Mouse (Mus musculus): Measurements from ENCODE around the gene Tbc1d10c. TPM values are rescaled to one million over a fixed set of nuclear protein-coding genes. Genes with fewer than 3 reads are reported as not detected.

The Tbc1d10c gene
- polyA plus RNA-seq, 1 experiment: 23.0 TPM

Other genes with a start within 250 kb of the Tbc1d10c start
- 0.16 and 0.95 TPM in 2 replicates for gene Aldh3b3, start 232.6 kb downstream of the Tbc1d10c start, polyA plus RNA-seq (2012; rRNA removed)
- gene Aldh3b2, start 219.0 kb downstream of the Tbc1d10c start, polyA plus RNA-seq (2012; rRNA removed): 1.3 and 2.0 TPM in 2 replicates
- gene Acy3, start 204.7 kb downstream of the Tbc1d10c start, polyA plus RNA-seq (2012; rRNA removed): 42.5 and 88.2 TPM in 2 replicates
- not detected in 2 replicates for gene Tbx10, start 198.5 kb downstream of the Tbc1d10c start, polyA plus RNA-seq (2012; rRNA removed)
- 7.7 and 10.5 TPM in 2 replicates for gene Nudt8, start 190.7 kb downstream of the Tbc1d10c start, polyA plus RNA-seq (2012; rRNA removed)
- gene Gm49405, start 190.7 kb downstream of the Tbc1d10c start, polyA plus RNA-seq (2012; rRNA removed): 1.0 and 2.2 TPM in 2 replicates
- gene Doc2g, start 188.0 kb downstream of the Tbc1d10c start, polyA plus RNA-seq (2012; rRNA removed): 6.8 and 7.3 TPM in 2 replicates
- gene Ndufv1, start 178.5 kb downstream of the Tbc1d10c start, polyA plus RNA-seq (2012; rRNA removed): 152 and 205 TPM in 2 replicates
- gene Gstp1, start 153.3 kb downstream of the Tbc1d10c start, polyA plus RNA-seq (2012; rRNA removed): 910 and 1,226 TPM in 2 replicates
- gene Gstp2, start 145.3 kb downstream of the Tbc1d10c start, polyA plus RNA-seq (2012; rRNA removed): 188 and 228 TPM in 2 replicates
- 19.4 and 21.9 TPM in 2 replicates for gene Gstp3, start 131.7 kb downstream of the Tbc1d10c start, polyA plus RNA-seq (2012; rRNA removed)
- not detected in 2 replicates for gene Cabp2, start 109.7 kb downstream of the Tbc1d10c start, polyA plus RNA-seq (2012; rRNA removed)
- 319 and 372 TPM in 2 replicates for gene Cdk2ap2, start 94.1 kb downstream of the Tbc1d10c start, polyA plus RNA-seq (2012; rRNA removed)
- 114 and 145 TPM in 2 replicates for gene Pitpnm1, start 91.3 kb downstream of the Tbc1d10c start, polyA plus RNA-seq (2012; rRNA removed)
- gene Aip, start 65.4 kb downstream of the Tbc1d10c start, polyA plus RNA-seq (2012; rRNA removed): 62.8 and 63.6 TPM in 2 replicates
- 0.03 TPM in 1 of 2 replicates, not detected in the other for gene Gpr152, start 51.5 kb downstream of the Tbc1d10c start, polyA plus RNA-seq (2012; rRNA removed)
- gene Cabp4, start 47.3 kb downstream of the Tbc1d10c start, polyA plus RNA-seq (2012; rRNA removed): 0.45 and 0.88 TPM in 2 replicates
- 385 and 500 TPM in 2 replicates for gene Coro1b, start 42.7 kb downstream of the Tbc1d10c start, polyA plus RNA-seq (2012; rRNA removed)
- gene Ptprcap, start 37.7 kb downstream of the Tbc1d10c start, polyA plus RNA-seq (2012; rRNA removed): 56.3 and 62.6 TPM in 2 replicates
- gene Rps6kb2, start 27.9 kb downstream of the Tbc1d10c start, polyA plus RNA-seq (2012; rRNA removed): 37.5 and 49.3 TPM in 2 replicates
- gene Carns1, start 15.8 kb downstream of the Tbc1d10c start, polyA plus RNA-seq (2012; rRNA removed): 3.2 and 3.3 TPM in 2 replicates
- 374 and 382 TPM in 2 replicates for gene Ppp1ca, start 781 bp upstream of the Tbc1d10c start, polyA plus RNA-seq (2012; rRNA removed)
- gene Rad9a, start 10.4 kb upstream of the Tbc1d10c start, polyA plus RNA-seq (2012; rRNA removed): 25.5 and 26.9 TPM in 2 replicates
- 7.4 and 8.4 TPM in 2 replicates for gene Clcf1, start 23.0 kb upstream of the Tbc1d10c start, polyA plus RNA-seq (2012; rRNA removed)
- gene AC109138.7, start 23.1 kb upstream of the Tbc1d10c start, polyA plus RNA-seq (2012; rRNA removed): not detected in 2 replicates
- gene Pold4, start 40.6 kb upstream of the Tbc1d10c start, polyA plus RNA-seq (2012; rRNA removed): 116 and 130 TPM in 2 replicates
- 102 and 151 TPM in 2 replicates for gene Ssh3, start 77.9 kb upstream of the Tbc1d10c start, polyA plus RNA-seq (2012; rRNA removed)
- 2.0 and 2.4 TPM in 2 replicates for gene Ankrd13d, start 91.9 kb upstream of the Tbc1d10c start, polyA plus RNA-seq (2012; rRNA removed)
- gene Grk2, start 114.9 kb upstream of the Tbc1d10c start, polyA plus RNA-seq (2012; rRNA removed): 99.9 and 108 TPM in 2 replicates
- 64.6 and 107 TPM in 2 replicates for gene Kdm2a, start 207.0 kb upstream of the Tbc1d10c start, polyA plus RNA-seq (2012; rRNA removed)
- gene Rhod, start 248.1 kb upstream of the Tbc1d10c start, polyA plus RNA-seq (2012; rRNA removed): 46.4 and 88.5 TPM in 2 replicates